14 mouse cellular contexts compared by ENCODE assay signal in the genomic region with DNA sequence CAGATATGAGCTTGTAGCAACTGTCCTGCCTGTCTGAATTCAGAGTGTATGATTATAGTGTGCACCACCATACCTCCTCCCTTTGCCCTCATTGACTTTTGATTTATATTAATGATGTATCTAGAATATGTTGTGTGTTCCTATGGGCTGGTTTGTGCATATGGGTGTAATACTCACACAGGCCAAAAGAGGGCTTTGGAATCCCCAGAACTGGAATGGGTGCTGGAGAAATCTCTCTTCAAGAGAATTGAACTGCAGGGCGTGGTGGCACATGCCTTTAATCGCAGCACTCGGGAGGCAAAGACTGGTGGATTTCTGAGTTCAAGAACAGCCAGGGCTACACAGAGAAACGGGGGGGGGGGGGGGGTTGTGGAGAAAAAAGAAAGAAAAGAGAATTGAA. TPM values are rescaled to one million over a fixed set of nuclear protein-coding genes. Genes with fewer than 3 reads are reported as not detected.
DNase-seq lines count a peak whose midpoint lies in the region; ATAC-seq and TF ChIP-seq lines count a peak whose summit lies in the region.
"Had no signal": no experiment of that assay in that cellular context is flagged by ENCODE, and none has a peak within 500 bp of the region (broad histone marks: within the 10 kb centered on the region; RNA-seq: fewer than 3 reads in every experiment).

No protein-coding gene starts in this region.

- no peak overlapping the region for H3K4me3 ChIP-seq in layer of hippocampus, adult 2 months
- H3K4me3 ChIP-seq: myocyte had no signal

- ATAC-seq in granulocyte monocyte progenitor cell, adult 5-6 weeks (replicated peaks; ENCODE audit: poor library complexity, severe bottlenecking) = 0 out of 2 replicates have a peak, but pooled peaks have one; percentile 57

- TF ChIP-seq CTCF in layer of hippocampus, adult 2 months (conservative IDR thresholded peaks at IDR 0.05) = peak; percentile 60

- peak; percentile 25 for DNase-seq in embryo, embryonic 10 days (ENCODE audit: low spot score)
- no peak for DNase-seq in embryo, embryonic 9.5 days (ENCODE audit: extremely low spot score)
- no peak for DNase-seq in layer of hippocampus, adult 2 months (ENCODE audit: low spot score in 2 of 2)
- DNase-seq in layer of hippocampus, adult 18-20 months (ENCODE audit: low spot score in 2 of 2) = no peak
- peak; percentile 35 for DNase-seq in CD4-positive, CD25-positive, alpha-beta regulatory T cell, adult 2 months (ENCODE audit: low read depth, low spot score)
- no peak for DNase-seq in gastrocnemius, postnatal 4 days (ENCODE audit: low spot score in 2 of 2)
- no peak for DNase-seq in layer of hippocampus, postnatal 14 days (ENCODE audit: low spot score in 2 of 2)
- DNase-seq: cerebellum, adult 9-11 months; heart, postnatal 4 days; kidney, adult 8-10 months; lung, postnatal 4 days; thymus, postnatal 25 days had no signal

- H3K27ac ChIP-seq in layer of hippocampus, adult 2 months = no peak overlapping the region

RNA-seq across cellular contexts. Expression of a gene that starts 47.4 kb away (rescaled TPM):
- total RNA-seq in layer of hippocampus, adult 2 months (2021) = 1 to 10 TPM; 7.1 to 8.2 TPM
- 1 to 10 TPM; 7.1 to 7.6 TPM for total RNA-seq in layer of hippocampus, adult 18-20 months (2021)
- total RNA-seq in granulocyte monocyte progenitor cell, adult 5-6 weeks (2014; fragmentation: Nextera tagmentation) = 35.6 and 40.0 TPM in 2 replicates
- total RNA-seq in granulocyte monocyte progenitor cell, adult 5-6 weeks (2017) = 33.5 and 33.6 TPM in 2 replicates
- total RNA-seq in gastrocnemius, postnatal 4 days (2021) = 1 to 10 TPM; 6.8 to 8.0 TPM
- 1 to 10 TPM; 5.3 to 7.4 TPM for total RNA-seq in layer of hippocampus, postnatal 14 days (2021)

Comparison
In these comparisons a context has a peak if more than half of its experiments do, and no peak if none do; other contexts are left out.
1. DNase-seq: peak in embryo, embryonic 10 days (single experiment) and CD4-positive, CD25-positive, alpha-beta regulatory T cell, adult 2 months (single experiment); none in embryo, embryonic 9.5 days (single experiment), layer of hippocampus, adult 2 months (0 of 2), layer of hippocampus, adult 18-20 months (0 of 2), gastrocnemius, postnatal 4 days (0 of 2) and layer of hippocampus, postnatal 14 days (0 of 2).